In the genomic region with DNA sequence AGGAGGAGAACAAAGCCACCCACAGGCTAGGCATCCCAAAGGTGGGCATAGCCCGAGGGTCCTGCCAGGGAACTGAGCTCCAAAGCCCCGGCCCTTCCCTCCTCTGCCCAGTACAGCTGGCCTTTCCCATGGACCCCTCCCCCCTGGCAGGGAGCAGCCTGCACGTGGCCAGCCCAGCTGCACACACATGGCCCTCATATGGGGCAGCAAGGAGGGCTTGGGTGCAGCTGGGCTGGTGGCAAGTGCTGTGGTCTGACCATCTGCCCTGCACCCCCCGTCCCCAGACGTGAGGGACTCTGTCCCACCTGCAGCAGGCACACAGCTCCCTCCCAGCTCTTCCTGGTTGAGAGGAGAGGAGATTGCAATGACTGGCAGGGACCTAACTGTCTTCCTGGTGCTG, we compare ENCODE assay signal across 12 mouse cellular contexts. TPM values are rescaled to one million over a fixed set of nuclear protein-coding genes. Genes with fewer than 3 reads are reported as not detected.
DNase-seq lines count a peak whose midpoint lies in the region; ATAC-seq and TF ChIP-seq lines count a peak whose summit lies in the region.
"Had no signal": no experiment of that assay in that cellular context is flagged by ENCODE, and none has a peak within 500 bp of the region (broad histone marks: within the 10 kb centered on the region; RNA-seq: fewer than 3 reads in every experiment).

No protein-coding gene starts in this region.

- H3K4me2 ChIP-seq in heart, embryonic 15.5 days, result peak overlapping the region; percentile 19; the same call in 1 of the 2 replicates
- peak overlapping the region; percentile 1; the same call in 1 of the 2 replicates for H3K4me2 ChIP-seq in midbrain, embryonic 14.5 days (ENCODE audit: low read length)
- no peak overlapping the region for H3K4me2 ChIP-seq in midbrain, postnatal 0 days (ENCODE audit: low read depth, low read length, poor library complexity, severe bottlenecking)
- H3K4me2 ChIP-seq in neural tube, embryonic 13.5 days, result no peak overlapping the region

- no peak for ATAC-seq in heart, embryonic 15.5 days (replicated peaks; ENCODE audit: insufficient number of reproducible peaks, insufficient read depth, low FRiP score, low read depth)
- ATAC-seq in midbrain, embryonic 14.5 days (ENCODE audit: low FRiP score, low TSS enrichment), result 0 out of 2 replicates have a peak, but pooled peaks have one; percentile 25
- no peak; the same call in 1 of the 2 replicates for ATAC-seq in midbrain, postnatal 0 days (ENCODE audit: low FRiP score)
- no peak for ATAC-seq in neural tube, embryonic 13.5 days (ENCODE audit: low read depth)

- TF ChIP-seq CTCF in midbrain, postnatal 0 days (IDR thresholded peaks at IDR 0.05), result no peak

- H3K4me1 ChIP-seq in heart, embryonic 15.5 days (replicated peaks), result peaks cover 46% of the 10 kb centered on the region
- H3K4me1 ChIP-seq in midbrain, embryonic 14.5 days (ENCODE audit: control insufficient read depth, insufficient read depth, low read length), result peaks cover 22% of the 10 kb centered on the region
- H3K4me1 ChIP-seq in midbrain, postnatal 0 days (ENCODE audit: insufficient read depth, low read length), result 0 out of 2 replicates have a peak, but pooled peaks cover 2% of the 10 kb centered on the region
- H3K4me1 ChIP-seq in hindbrain, embryonic 10.5 days (replicated peaks), result peaks cover 64% of the 10 kb centered on the region
- H3K4me1 ChIP-seq in neural tube, embryonic 13.5 days (replicated peaks), result peaks cover 51% of the 10 kb centered on the region

- no peaks in the 10 kb centered on the region for H3K36me3 ChIP-seq in heart, embryonic 15.5 days
- H3K36me3 ChIP-seq in midbrain, embryonic 14.5 days (ENCODE audit: control insufficient read depth, insufficient read depth, low read length), result no peaks in the 10 kb centered on the region
- H3K36me3 ChIP-seq in midbrain, postnatal 0 days (ENCODE audit: insufficient read depth, low read length), result no peaks in the 10 kb centered on the region
- H3K36me3 ChIP-seq in hindbrain, embryonic 10.5 days, result no peaks in the 10 kb centered on the region
- no peaks in the 10 kb centered on the region for H3K36me3 ChIP-seq in neural tube, embryonic 13.5 days
- H3K36me3 ChIP-seq: G1E had no signal

- H3K9me3 ChIP-seq in heart, embryonic 15.5 days (replicated peaks), result no peaks in the 10 kb centered on the region
- no peaks in the 10 kb centered on the region for H3K9me3 ChIP-seq in midbrain, embryonic 14.5 days (ENCODE audit: control insufficient read depth, low read length)
- H3K9me3 ChIP-seq in midbrain, postnatal 0 days (ENCODE audit: low read length), result no peaks in the 10 kb centered on the region
- no peaks in the 10 kb centered on the region for H3K9me3 ChIP-seq in hindbrain, embryonic 10.5 days
- H3K9me3 ChIP-seq in neural tube, embryonic 13.5 days, result no peaks in the 10 kb centered on the region

- no peak overlapping the region for H3K27ac ChIP-seq in heart, embryonic 15.5 days
- no peak overlapping the region for H3K27ac ChIP-seq in midbrain, embryonic 14.5 days (replicated peaks; ENCODE audit: low read depth, low read length)
- no peak overlapping the region for H3K27ac ChIP-seq in midbrain, postnatal 0 days (ENCODE audit: low read depth, low read length)
- H3K27ac ChIP-seq in hindbrain, embryonic 10.5 days, result 0 out of 2 replicates have a peak overlapping the region, but pooled peaks have one; percentile 9
- H3K27ac ChIP-seq in neural tube, embryonic 13.5 days (replicated peaks), result no peak overlapping the region

- H3K27me3 ChIP-seq in heart, embryonic 15.5 days, result peaks cover 9% of the 10 kb centered on the region; the same call in 1 of the 2 replicates
- peaks cover 14% of the 10 kb centered on the region for H3K27me3 ChIP-seq in midbrain, embryonic 14.5 days (ENCODE audit: control insufficient read depth, insufficient read depth, low read length)
- peaks cover 22% of the 10 kb centered on the region for H3K27me3 ChIP-seq in midbrain, postnatal 0 days (ENCODE audit: insufficient read depth, low read length)
- peaks cover 63% of the 10 kb centered on the region for H3K27me3 ChIP-seq in hindbrain, embryonic 10.5 days (ENCODE audit: insufficient read depth, poor library complexity, severe bottlenecking)
- H3K27me3 ChIP-seq in neural tube, embryonic 13.5 days, result peaks cover 96% of the 10 kb centered on the region

- H3K4me3 ChIP-seq in heart, embryonic 15.5 days, result no peak overlapping the region
- H3K4me3 ChIP-seq in midbrain, embryonic 14.5 days (replicated peaks; ENCODE audit: low read depth, low read length), result no peak overlapping the region
- no peak overlapping the region for H3K4me3 ChIP-seq in midbrain, postnatal 0 days (ENCODE audit: low read depth, low read length)
- H3K4me3 ChIP-seq in hindbrain, embryonic 10.5 days, result 0 out of 2 replicates have a peak overlapping the region, but pooled peaks have one; percentile 2
- H3K4me3 ChIP-seq in neural tube, embryonic 13.5 days, result no peak overlapping the region

- no peak overlapping the region for H3K9ac ChIP-seq in heart, embryonic 15.5 days
- H3K9ac ChIP-seq in midbrain, embryonic 14.5 days (replicated peaks; ENCODE audit: low read length), result no peak overlapping the region
- no peak overlapping the region for H3K9ac ChIP-seq in midbrain, postnatal 0 days (replicated peaks; ENCODE audit: low read length, poor library complexity, severe bottlenecking)
- 0 out of 2 replicates have a peak overlapping the region, but pooled peaks have one; percentile 12 for H3K9ac ChIP-seq in neural tube, embryonic 13.5 days

- no peak for DNase-seq in heart, adult 8-10 months (ENCODE audit: low spot score)
- DNase-seq in midbrain, embryonic 14.5 days, result no peak
- DNase-seq in midbrain, postnatal 0 days (ENCODE audit: low spot score), result no peak
- no peak for DNase-seq in hindbrain, embryonic 10.5 days (ENCODE audit: low spot score)
- DNase-seq in left cerebral cortex, adult 8-10 months (ENCODE audit: low spot score in 2 of 2), result no peak
- DNase-seq: adrenal gland, postnatal 36 days; gastrocnemius, postnatal 10 days; right cerebral cortex, postnatal 14 days; thymus, postnatal 25 days had no signal

- WGBS in heart, embryonic 15.5 days, result 36% methylated on average over 5 of the region's 5 CpGs
- 21% methylated on average over 5 of the region's 5 CpGs for WGBS in midbrain, embryonic 14.5 days
- WGBS in midbrain, postnatal 0 days, result 30% methylated on average over 5 of the region's 5 CpGs
- 40% methylated on average over 5 of the region's 5 CpGs for WGBS in hindbrain, embryonic 10.5 days
- WGBS in neural tube, embryonic 13.5 days, result 13% methylated on average over 5 of the region's 5 CpGs

RNA-seq across cellular contexts. Expression of a gene that starts 4.5 kb away (rescaled TPM):
- polyA plus RNA-seq in heart, embryonic 15.5 days (2015; fragmentation: Nextera tagmentation; extraction: Ambion mirVana), result 14.0 and 17.4 TPM in 2 replicates
- total RNA-seq in heart, adult 8-10 months (2022), result 10 to 100 TPM in 2 of 4 experiments, 1 to 10 TPM in 2; 9.6 to 10.9 (median 10.1) TPM
- polyA plus RNA-seq in midbrain, embryonic 14.5 days (2014; fragmentation: Nextera tagmentation; extraction: Ambion mirVana), result 1.8 and 2.4 TPM in 2 replicates
- 1.8 and 3.7 TPM in 2 replicates for total RNA-seq in midbrain, postnatal 0 days (2014; rRNA removed)
- 1.9 and 2.3 TPM in 2 replicates for polyA plus RNA-seq in midbrain, postnatal 0 days (2015; fragmentation: Nextera tagmentation; extraction: Ambion mirVana)
- polyA plus RNA-seq in hindbrain, embryonic 10.5 days (2016; fragmentation: Nextera tagmentation; extraction: Ambion mirVana), result 15.9 and 16.6 TPM in 2 replicates
- 3.9 and 4.7 TPM in 2 replicates for polyA plus RNA-seq in neural tube, embryonic 13.5 days (2015; fragmentation: Nextera tagmentation; extraction: Ambion mirVana)
- 1 to 10 TPM; 1.3 to 2.1 (median 1.9) TPM for total RNA-seq in left cerebral cortex, adult 8-10 months (2022)
- total RNA-seq: G1E had no signal

Comparison
In these comparisons a context has a peak if more than half of its experiments do, and no peak if none do; other contexts are left out.
1. H3K4me2 ChIP-seq: peak in heart, embryonic 15.5 days (single experiment) and midbrain, embryonic 14.5 days (single experiment); none in midbrain, postnatal 0 days (single experiment) and neural tube, embryonic 13.5 days (single experiment).